Mouse (Mus musculus) lung, postnatal 0 days (tissue): ENCODE results near the gene Tbc1d14.

ENCODE experiments used
- CTCF ChIP-seq: IDR thresholded peaks from 2 replicates; pipeline ENCODE4 v1.5.1; 2016; ENCODE audit warnings: antibody characterized with exemption, mild to moderate bottlenecking
- EP300 ChIP-seq: IDR thresholded peaks from 2 replicates; pipeline ENCODE4 v1.6.1; 2016; ENCODE audit warnings: antibody characterized with exemption, mild to moderate bottlenecking, control low read depth

DNA sequence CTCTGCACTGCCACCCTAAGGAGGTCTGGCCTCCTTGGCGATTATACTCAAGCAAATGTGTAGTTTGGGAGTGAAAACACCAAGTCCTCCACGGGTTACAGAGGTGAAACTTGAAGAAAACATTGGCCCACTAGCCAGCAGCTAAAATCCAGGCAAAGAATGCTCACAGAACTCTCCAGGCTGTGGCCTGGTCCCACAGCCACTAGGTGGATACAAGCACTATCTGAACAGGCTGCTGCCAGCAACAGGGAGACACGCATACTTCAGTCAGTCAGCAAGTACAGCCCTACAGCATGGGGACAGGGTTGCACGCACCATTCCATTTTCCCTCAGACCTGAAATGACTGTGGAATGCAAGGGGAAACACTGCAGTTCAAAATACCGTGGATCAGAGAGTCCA is 66.8 kb downstream of the Tbc1d14 start:
- TF ChIP-seq CTCF = peak; percentile 67
- no peak for TF ChIP-seq EP300
